Mouse (Mus musculus): ENCODE data around the gene Sp1. TPM values are rescaled to one million over a fixed set of nuclear protein-coding genes. Genes with fewer than 3 reads are reported as not detected.

The Sp1 gene
- total and polyA plus RNA-seq, 3 experiments: 23.5 to 31.8 (median 27.1) TPM

DNA sequence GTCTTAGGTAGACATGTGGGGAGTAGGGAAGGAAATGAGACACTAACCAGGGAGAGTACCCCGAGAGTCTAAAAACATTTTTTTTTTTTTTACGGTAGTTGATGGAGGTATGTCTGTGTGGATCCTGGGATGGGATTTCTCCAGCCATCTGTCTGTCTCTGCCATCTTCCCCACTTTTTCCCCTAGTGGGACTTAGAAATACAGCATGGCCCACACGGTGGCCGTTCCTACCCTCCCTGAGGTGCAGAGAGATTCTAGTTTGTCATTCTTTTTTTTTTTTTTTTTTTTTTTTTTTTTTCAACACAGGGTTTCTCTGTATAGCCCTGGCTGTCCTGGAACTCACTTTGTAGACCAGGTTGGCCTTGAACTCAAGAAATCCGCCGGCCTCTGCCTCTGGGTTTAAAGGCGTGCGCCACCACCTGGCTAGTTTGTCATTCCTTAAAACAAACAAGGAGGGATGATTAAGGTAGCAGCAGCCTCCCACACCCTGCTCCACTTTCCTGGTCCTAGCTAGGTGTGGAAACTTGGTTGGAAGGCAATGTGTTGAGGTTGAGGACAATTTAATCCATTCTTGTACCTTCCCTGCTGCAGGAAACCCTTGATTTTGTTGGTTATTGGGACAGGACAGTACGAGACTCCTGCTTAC, 55.6 kb downstream of the Sp1 start:
- H3K9ac ChIP-seq (ENCODE audit: insufficient read depth, low read depth): peak overlapping the region; percentile 20; the same call in 1 of the 2 replicates
- no peak for DNase-seq (ENCODE audit: extremely low read depth)
- peaks cover 17 to 42% of the 10 kb centered on the region in 2 experiments for H3K36me3 ChIP-seq (replicated peaks in 1 of 2; ENCODE audit: control insufficient read depth in 1 of 2, insufficient read depth in 1 of 2, low read length in 1 of 2)
- peak overlapping the region; percentile 90; the same call in 1 of the 2 replicates for H3K4me2 ChIP-seq (ENCODE audit: insufficient read depth, low read depth, poor library complexity, severe bottlenecking)
- no peaks in the 10 kb centered on the region for H3K27me3 ChIP-seq (replicated peaks)
- peak overlapping the region; percentile 64 to 85 (median 83) for H3K4me3 ChIP-seq (replicated peaks in 1 of 3; ENCODE audit: low read depth in 2 of 3, low read length in 2 of 3, poor library complexity in 1 of 3)
- no peaks in the 10 kb centered on the region for H3K9me3 ChIP-seq (replicated peaks; ENCODE audit: low read length)
- H3K4me1 ChIP-seq (ENCODE audit: control insufficient read depth in 1 of 2, insufficient read depth in 2 of 2): peaks cover 0 to 30% of the 10 kb centered on the region in 2 experiments; a peak in 3 of 4 replicates
- dilution Hi-C loops (cut with MboI; ENCODE audit: extremely low pct_ligation_motif_present, extremely low pct_unique_long_range_greater_than_20kb, low sequenced_read_pairs): no loop called here
- in situ Hi-C loops (cut with MboI; ENCODE audit: low pct_ligation_motif_present, low pct_unique_long_range_greater_than_20kb, low sequenced_read_pairs): no loop called here
- H3K27ac ChIP-seq (ENCODE audit: insufficient read depth, low read depth): 0 out of 2 replicates have a peak overlapping the region, but pooled peaks have one; percentile 3
- TF ChIP-seq ZNF384 (IDR thresholded peaks at IDR 0.05; ENCODE audit: low read depth, low read length) (peak; percentile 83), MAZ (IDR thresholded peaks at IDR 0.05; ENCODE audit: low read depth, low read length) (no peak)
- peaks cover 28% of the 10 kb centered on the region for H3K79me2 ChIP-seq (replicated peaks; ENCODE audit: control insufficient read depth, extremely low read depth, insufficient read depth, poor library complexity, severe bottlenecking)

DNA sequence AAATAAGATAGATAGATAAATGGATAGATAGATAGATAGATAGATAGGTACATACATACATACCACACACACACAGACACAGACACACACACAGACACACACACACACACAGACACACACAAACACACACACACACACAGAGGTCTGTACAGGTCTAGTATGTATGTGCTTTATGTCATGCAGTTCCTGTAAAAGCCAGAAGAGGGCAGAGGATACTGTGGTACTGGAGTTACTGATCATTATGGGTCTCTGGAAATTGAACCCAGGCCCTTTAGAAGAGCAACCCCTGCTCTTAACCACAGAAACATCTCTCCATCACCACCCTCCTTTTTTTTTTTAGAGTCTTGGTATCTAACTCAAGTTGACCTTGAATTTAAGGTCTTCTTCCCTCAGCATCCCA, 57.7 kb downstream of the Sp1 start:
- Histone ChIP-seq H3K4me2 (ENCODE audit: insufficient read depth, low read depth, poor library complexity, severe bottlenecking) (no peak overlapping the region), H3K9me3 (replicated peaks; ENCODE audit: low read length) (peaks cover 3% of the 10 kb centered on the region), H3K4me3 (replicated peaks in 1 of 3; ENCODE audit: low read depth in 2 of 3, low read length in 2 of 3, poor library complexity in 1 of 3) (no peak overlapping the region), H3K9ac (ENCODE audit: insufficient read depth, low read depth) (no peak overlapping the region), H3K27me3 (replicated peaks) (no peaks in the 10 kb centered on the region), H3K79me2 (replicated peaks; ENCODE audit: control insufficient read depth, extremely low read depth, insufficient read depth, poor library complexity, severe bottlenecking) (peaks cover 28% of the 10 kb centered on the region), H3K36me3 (replicated peaks in 1 of 2; ENCODE audit: control insufficient read depth in 1 of 2, insufficient read depth in 1 of 2, low read length in 1 of 2) (peaks cover 17 to 57% of the 10 kb centered on the region in 2 experiments), H3K4me1 (ENCODE audit: control insufficient read depth in 1 of 2, insufficient read depth in 2 of 2) (peaks cover 0 to 21% of the 10 kb centered on the region in 2 experiments; a peak in 3 of 4 replicates), H3K27ac (ENCODE audit: insufficient read depth, low read depth) (no peak overlapping the region)
- peak; percentile 65 for DNase-seq (ENCODE audit: extremely low read depth)
- in situ Hi-C loops (cut with MboI; ENCODE audit: low pct_ligation_motif_present, low pct_unique_long_range_greater_than_20kb, low sequenced_read_pairs) (no loop called here), dilution Hi-C loops (cut with MboI; ENCODE audit: extremely low pct_ligation_motif_present, extremely low pct_unique_long_range_greater_than_20kb, low sequenced_read_pairs) (no loop called here)
- TF ChIP-seq CTCF (conservative IDR thresholded peaks at IDR 0.05 in 1 of 2, IDR thresholded peaks at IDR 0.05 in 1 of 2; ENCODE audit: low read depth in 2 of 2, low read length in 2 of 2): peak; percentile 29 to 60; a peak in 3 of 4 replicates
- no peak for TF ChIP-seq JUND (conservative IDR thresholded peaks at IDR 0.05; ENCODE audit: low read depth, low read length)
- TF ChIP-seq PAX5 (IDR thresholded peaks at IDR 0.05; ENCODE audit: low read length): no peak
- no peak for TF ChIP-seq EP300 (IDR thresholded peaks at IDR 0.05; ENCODE audit: low read length)
- peak; percentile 49 for TF ChIP-seq RAD21 (IDR thresholded peaks at IDR 0.05; ENCODE audit: low read depth, low read length)
- TF ChIP-seq ZC3H11A (IDR thresholded peaks at IDR 0.05; ENCODE audit: low read depth, low read length): no peak
- peak; percentile 46 for TF ChIP-seq SMC3 (IDR thresholded peaks at IDR 0.05; ENCODE audit: low read depth, low read length)

DNA sequence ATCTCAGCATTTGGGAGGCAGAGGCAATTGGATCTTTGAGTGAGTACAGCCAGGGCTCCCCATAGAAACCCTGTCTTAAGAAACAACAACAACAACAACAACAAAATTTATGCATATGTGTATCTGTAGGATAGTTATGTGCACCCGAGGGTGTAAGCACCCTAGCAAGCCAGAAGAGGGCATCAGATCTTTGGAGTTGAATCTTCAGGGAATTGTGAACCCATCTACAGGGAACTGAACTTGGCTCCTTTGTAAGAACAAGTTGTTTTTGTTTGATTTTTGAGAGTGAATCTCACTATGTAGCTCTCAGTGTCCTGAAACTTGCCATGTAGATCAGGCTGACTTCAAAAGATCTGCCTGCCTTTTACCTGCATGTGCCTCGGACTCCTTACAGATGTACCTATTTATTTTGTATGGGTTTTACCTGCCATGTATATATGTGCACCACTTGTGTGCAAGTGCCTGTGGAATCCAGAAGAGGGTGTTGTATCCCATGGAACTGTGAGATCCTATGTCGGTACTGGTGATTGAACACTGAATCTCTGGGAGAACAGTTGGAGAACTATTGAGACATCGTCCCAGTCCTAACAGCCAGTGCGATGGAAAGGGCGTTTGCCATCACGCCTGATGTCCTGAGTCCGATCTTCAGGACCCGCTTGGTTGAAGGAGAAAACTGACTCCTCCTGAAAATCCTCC, 62.9 kb downstream of the Sp1 start:
- no peak overlapping the region for H3K27ac ChIP-seq (ENCODE audit: insufficient read depth, low read depth)
- no peak for DNase-seq (ENCODE audit: extremely low read depth)
- in situ Hi-C loops (cut with MboI; ENCODE audit: low pct_ligation_motif_present, low pct_unique_long_range_greater_than_20kb, low sequenced_read_pairs) (loop anchor here (5.0 kb wide), 1 partner anchor 48 kb away; the partner anchor contains the start of genes Map3k12 and Tarbp2), dilution Hi-C loops (cut with MboI; ENCODE audit: extremely low pct_ligation_motif_present, extremely low pct_unique_long_range_greater_than_20kb, low sequenced_read_pairs) (no loop called here)
- peaks cover 5% of the 10 kb centered on the region for H3K9me3 ChIP-seq (replicated peaks; ENCODE audit: low read length)
- H3K27me3 ChIP-seq (replicated peaks): no peaks in the 10 kb centered on the region
- peaks cover 9 to 58% of the 10 kb centered on the region in 2 experiments for H3K36me3 ChIP-seq (replicated peaks in 1 of 2; ENCODE audit: control insufficient read depth in 1 of 2, insufficient read depth in 1 of 2, low read length in 1 of 2)
- no peak overlapping the region for H3K4me3 ChIP-seq (replicated peaks in 1 of 3; ENCODE audit: low read depth in 2 of 3, low read length in 2 of 3, poor library complexity in 1 of 3)
- H3K9ac ChIP-seq (ENCODE audit: insufficient read depth, low read depth): no peak overlapping the region
- no peak overlapping the region for H3K4me2 ChIP-seq (ENCODE audit: insufficient read depth, low read depth, poor library complexity, severe bottlenecking)
- TF ChIP-seq ELF1 (IDR thresholded peaks at IDR 0.05; ENCODE audit: low read depth, low read length): no peak
- no peak for TF ChIP-seq SMC3 (IDR thresholded peaks at IDR 0.05; ENCODE audit: low read depth, low read length)
- TF ChIP-seq USF1 (IDR thresholded peaks at IDR 0.05; ENCODE audit: low read depth, low read length): no peak
- no peak for TF ChIP-seq E2F4 (IDR thresholded peaks at IDR 0.05; ENCODE audit: insufficient replicate concordance, low read depth, low read length)
- no peak for TF ChIP-seq MAFK (IDR thresholded peaks at IDR 0.05; ENCODE audit: insufficient replicate concordance, low read length)
- no peak for TF ChIP-seq USF2 (conservative IDR thresholded peaks at IDR 0.05; ENCODE audit: low read depth, low read length)
- TF ChIP-seq CHD1 (IDR thresholded peaks at IDR 0.05; ENCODE audit: low read depth, low read length): no peak
- no peak for TF ChIP-seq POLR2A (IDR thresholded peaks at IDR 0.05; ENCODE audit: low read depth, low read length)
- no peak for TF ChIP-seq MAX (IDR thresholded peaks at IDR 0.05; ENCODE audit: low read length)
- no peak for TF ChIP-seq TCF12 (IDR thresholded peaks at IDR 0.05; ENCODE audit: low read depth, low read length)
- TF ChIP-seq ETS1 (conservative IDR thresholded peaks at IDR 0.05; ENCODE audit: low read depth, low read length): no peak
- TF ChIP-seq ZMIZ1 (IDR thresholded peaks at IDR 0.05; ENCODE audit: low read depth, low read length): no peak
- no peak for TF ChIP-seq RAD21 (IDR thresholded peaks at IDR 0.05; ENCODE audit: low read depth, low read length)
- TF ChIP-seq UBTF (IDR thresholded peaks at IDR 0.05; ENCODE audit: low read depth, low read length): no peak
- TF ChIP-seq JUN (IDR thresholded peaks at IDR 0.05; ENCODE audit: insufficient read depth, low read depth, low read length): no peak
- TF ChIP-seq PAX5 (IDR thresholded peaks at IDR 0.05; ENCODE audit: low read length): no peak
- H3K4me1 ChIP-seq (ENCODE audit: control insufficient read depth in 1 of 2, insufficient read depth in 2 of 2): peaks cover 3 to 22% of the 10 kb centered on the region in 2 experiments
- peaks cover 32% of the 10 kb centered on the region for H3K79me2 ChIP-seq (replicated peaks; ENCODE audit: control insufficient read depth, extremely low read depth, insufficient read depth, poor library complexity, severe bottlenecking)
